Mouse (Mus musculus): ENCODE data around the gene Ergic3. TPM values are rescaled to one million over a fixed set of nuclear protein-coding genes. Genes with fewer than 3 reads are reported as not detected.
A peak's percentile ranks its signal among the peaks of the same experiment; 100 is the strongest.

Gene Ergic3
- polyA plus RNA-seq, 1 experiment from 2014 or later: 96.9 TPM

- Histone ChIP-seq H3K4me3 (replicated peaks) (peak overlapping the region; percentile 63), H3K27ac (peak overlapping the region; percentile 94), H3K27me3 (no peaks in the 10 kb centered on the region), H3K9ac (peak overlapping the region; percentile 73), H3K36me3 (peaks cover 92% of the 10 kb centered on the region), H3K9me3 (replicated peaks) (no peaks in the 10 kb centered on the region), H3K4me1 (replicated peaks) (peaks cover 81% of the 10 kb centered on the region), H3K4me2 (peak overlapping the region; percentile 74)
- ATAC-seq (ENCODE audit: low read depth) (peak; percentile 37), DNase-seq (peak; percentile 40)
- WGBS (ENCODE audit: insufficient replicate concordance): 75% methylated on average over 14 of the region's 14 CpGs
Measured at GRCm38 (mm10) chr2:155991863-155992321, 16.0 kb upstream of the Ergic3 start.

- 85% methylated on average over 4 of the region's 4 CpGs for WGBS (ENCODE audit: insufficient replicate concordance)
Measured at GRCm38 (mm10) chr2:156005393-156005792, 2.5 kb upstream of the Ergic3 start.

GRCm38 (mm10) chr2:156018106-156018505 lies 10.3 kb downstream of the Ergic3 start:
- Histone ChIP-seq H3K36me3 (peaks cover 60% of the 10 kb centered on the region), H3K4me1 (replicated peaks) (peaks cover 35% of the 10 kb centered on the region), H3K9ac (no peak overlapping the region), H3K27me3 (no peaks in the 10 kb centered on the region), H3K9me3 (replicated peaks) (no peaks in the 10 kb centered on the region), H3K27ac (no peak overlapping the region), H3K4me2 (no peak overlapping the region), H3K4me3 (replicated peaks) (no peak overlapping the region)
- 79% methylated on average over 3 of the region's 3 CpGs for WGBS (ENCODE audit: insufficient replicate concordance)
- DNase-seq (no peak), ATAC-seq (ENCODE audit: low read depth) (no peak)

More at GRCm38 (mm10) chr2:156005393-156005792, 2.5 kb upstream of the Ergic3 start:
- no peak overlapping the region for H3K4me3 ChIP-seq (replicated peaks)
- H3K4me2 ChIP-seq: no peak overlapping the region
- peaks cover 12% of the 10 kb centered on the region for H3K36me3 ChIP-seq
- peaks cover 19% of the 10 kb centered on the region for H3K4me1 ChIP-seq (replicated peaks)
- DNase-seq (no peak), ATAC-seq (ENCODE audit: low read depth) (no peak)
- no peak overlapping the region for H3K9ac ChIP-seq
- H3K9me3 ChIP-seq (replicated peaks): 0 out of 2 replicates have a peak, but pooled peaks cover 5% of the 10 kb centered on the region
- H3K27me3 ChIP-seq: no peaks in the 10 kb centered on the region
- no peak overlapping the region for H3K27ac ChIP-seq

DNA sequence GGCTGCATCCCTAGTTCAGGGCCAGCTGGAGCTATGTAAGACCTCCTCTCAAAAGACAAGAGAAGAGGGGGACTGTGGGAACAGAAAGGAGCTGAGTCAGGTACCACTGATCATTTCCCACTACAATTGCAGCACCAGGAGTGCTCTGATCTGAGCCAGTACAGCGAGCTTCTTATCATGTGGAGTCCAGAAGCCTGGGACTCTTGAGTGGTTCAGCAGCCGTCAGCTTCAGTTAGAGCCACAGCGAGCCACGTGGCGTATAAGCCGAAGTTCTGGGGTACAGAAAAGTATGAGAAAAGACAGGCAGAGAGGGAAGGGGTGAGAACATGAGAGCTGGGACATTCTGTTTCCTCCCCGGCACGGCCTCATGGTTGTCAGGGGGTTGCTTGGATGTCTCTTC lies 13.4 kb downstream of the Ergic3 start:
- peak overlapping the region; percentile 38 for H3K9ac ChIP-seq
- ATAC-seq (ENCODE audit: low read depth): peak; percentile 82

DNA sequence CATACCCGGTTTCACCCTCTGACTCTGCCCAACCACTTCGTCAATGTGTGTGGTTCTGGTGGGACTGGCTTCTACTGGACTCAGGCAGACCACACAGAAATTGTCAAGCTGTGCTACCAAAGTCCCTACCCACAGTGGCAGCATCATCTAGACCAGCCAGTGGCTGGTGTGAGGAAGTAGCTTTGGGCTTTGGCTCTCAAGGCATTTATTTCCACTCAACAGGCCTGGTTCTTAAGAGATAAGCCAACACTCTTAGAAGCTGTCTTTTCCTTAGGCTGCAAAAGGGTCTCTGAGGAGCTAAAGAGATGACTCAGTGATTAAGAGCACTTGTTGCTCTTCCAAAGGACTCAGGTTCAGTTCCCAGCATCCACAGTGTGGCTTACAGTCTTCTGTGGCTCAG lies 13.9 kb downstream of the Ergic3 start:
- Histone ChIP-seq H3K27me3 (no peaks in the 10 kb centered on the region), H3K9ac (0 out of 2 replicates have a peak overlapping the region, but pooled peaks have one; percentile 38), H3K36me3 (peaks cover 23% of the 10 kb centered on the region), H3K4me2 (no peak overlapping the region), H3K27ac (peak overlapping the region; percentile 79), H3K9me3 (replicated peaks) (no peaks in the 10 kb centered on the region), H3K4me3 (replicated peaks) (no peak overlapping the region), H3K4me1 (replicated peaks) (peaks cover 43% of the 10 kb centered on the region)
- no peak for DNase-seq
- WGBS (ENCODE audit: insufficient replicate concordance): 57% methylated on average over 2 of the region's 2 CpGs
- peak; percentile 52 for ATAC-seq (ENCODE audit: low read depth)

More for the DNA sequence above, 13.4 kb downstream of the Ergic3 start:
- H3K27ac ChIP-seq: peak overlapping the region; percentile 79
- H3K9me3 ChIP-seq (replicated peaks): no peaks in the 10 kb centered on the region
- H3K36me3 ChIP-seq: peaks cover 28% of the 10 kb centered on the region
- H3K4me1 ChIP-seq (replicated peaks): peaks cover 43% of the 10 kb centered on the region
- peak; percentile 55 for DNase-seq
- peak overlapping the region; percentile 24; the same call in 1 of the 2 replicates for H3K4me2 ChIP-seq
- 39% methylated on average over 8 of the region's 8 CpGs for WGBS (ENCODE audit: insufficient replicate concordance)
- no peak overlapping the region for H3K4me3 ChIP-seq (replicated peaks)
- no peaks in the 10 kb centered on the region for H3K27me3 ChIP-seq

- no peaks in the 10 kb centered on the region for H3K9me3 ChIP-seq (replicated peaks)
- no peak overlapping the region for H3K4me3 ChIP-seq (replicated peaks)
- no peaks in the 10 kb centered on the region for H3K36me3 ChIP-seq
- peaks cover 34% of the 10 kb centered on the region for H3K4me1 ChIP-seq (replicated peaks)
- no peak overlapping the region for H3K4me2 ChIP-seq
- H3K27ac ChIP-seq: no peak overlapping the region
- ATAC-seq (ENCODE audit: low read depth): no peak
- DNase-seq: no peak
- no peak overlapping the region for H3K9ac ChIP-seq
- no peaks in the 10 kb centered on the region for H3K27me3 ChIP-seq
Measured at GRCm38 (mm10) chr2:156025482-156025881, 17.6 kb downstream of the Ergic3 start.

GRCm38 (mm10) chr2:156039390-156039789 lies 31.5 kb downstream of the Ergic3 start:
- no peak overlapping the region for H3K4me3 ChIP-seq (replicated peaks)
- no peak overlapping the region for H3K9ac ChIP-seq
- ATAC-seq (ENCODE audit: low read depth) (no peak), DNase-seq (no peak)
- no peak overlapping the region for H3K4me2 ChIP-seq
- H3K27ac ChIP-seq: no peak overlapping the region
- H3K4me1 ChIP-seq (replicated peaks): no peaks in the 10 kb centered on the region
- no peaks in the 10 kb centered on the region for H3K9me3 ChIP-seq (replicated peaks)
- H3K27me3 ChIP-seq: no peaks in the 10 kb centered on the region
- H3K36me3 ChIP-seq: no peaks in the 10 kb centered on the region
- 74% methylated on average over 3 of the region's 3 CpGs for WGBS (ENCODE audit: insufficient replicate concordance)

DNA sequence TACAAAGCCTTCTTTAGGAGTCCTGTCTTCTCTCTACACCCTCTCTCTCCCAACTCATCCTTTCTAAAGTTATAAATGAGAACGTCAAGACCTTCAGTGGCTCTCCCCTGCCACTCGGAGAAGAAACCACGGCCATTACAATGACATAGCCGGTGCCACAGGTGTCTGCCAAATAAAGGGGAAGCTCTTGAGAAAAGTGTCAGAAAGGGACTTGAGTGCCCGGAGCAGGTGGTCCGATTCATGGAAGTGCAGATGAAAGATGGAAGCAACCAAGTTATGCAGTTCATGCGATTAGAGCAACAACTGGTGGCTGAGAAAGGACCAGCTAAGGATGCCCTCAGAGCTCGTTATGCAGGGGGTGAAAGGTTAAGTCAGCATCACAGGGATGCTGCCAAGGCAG lies 35.1 kb downstream of the Ergic3 start:
- H3K9ac ChIP-seq: no peak overlapping the region
- no peaks in the 10 kb centered on the region for H3K36me3 ChIP-seq
- no peaks in the 10 kb centered on the region for H3K9me3 ChIP-seq (replicated peaks)
- no peak for ATAC-seq (ENCODE audit: low read depth)
- no peak for DNase-seq
- no peak overlapping the region for H3K27ac ChIP-seq
- 60% methylated on average over 8 of the region's 8 CpGs for WGBS (ENCODE audit: insufficient replicate concordance)
- H3K4me3 ChIP-seq (replicated peaks): no peak overlapping the region
- no peak overlapping the region for H3K4me2 ChIP-seq
- H3K27me3 ChIP-seq: peaks cover 28% of the 10 kb centered on the region
- H3K4me1 ChIP-seq (replicated peaks): no peaks in the 10 kb centered on the region; the same call in 1 of the 2 replicates

- no peaks in the 10 kb centered on the region for H3K36me3 ChIP-seq
- H3K4me1 ChIP-seq (replicated peaks): no peaks in the 10 kb centered on the region; the same call in 1 of the 2 replicates
- DNase-seq: no peak
- no peak for ATAC-seq (ENCODE audit: low read depth)
- H3K9me3 ChIP-seq (replicated peaks): no peaks in the 10 kb centered on the region
- H3K4me2 ChIP-seq: peak overlapping the region; percentile 6
- no peak overlapping the region for H3K27ac ChIP-seq
- 9% methylated on average over 19 of the region's 19 CpGs for WGBS (ENCODE audit: insufficient replicate concordance)
- H3K9ac ChIP-seq: no peak overlapping the region
- no peak overlapping the region for H3K4me3 ChIP-seq (replicated peaks)
- H3K27me3 ChIP-seq: peaks cover 71% of the 10 kb centered on the region
Measured at GRCm38 (mm10) chr2:156047929-156048328, 40.1 kb downstream of the Ergic3 start.

GRCm38 (mm10) chr2:156052816-156053215 lies 45.0 kb downstream of the Ergic3 start, which contains the start of gene Fer1l4:
Fer1l4 (minus strand) TSS chr2:156052947.
- Histone ChIP-seq H3K4me1 (replicated peaks) (no peaks in the 10 kb centered on the region; the same call in 1 of the 2 replicates), H3K27ac (no peak within 1 kb of the TSS), H3K4me2 (no peak within 1 kb of the TSS), H3K9ac (no peak within 1 kb of the TSS), H3K36me3 (no peaks in the 10 kb centered on the region), H3K9me3 (replicated peaks) (no peaks in the 10 kb centered on the region), H3K27me3 (peaks cover 55% of the 10 kb centered on the region), H3K4me3 (replicated peaks) (no peak within 1 kb of the TSS)
- ATAC-seq (ENCODE audit: low read depth) (no peak), DNase-seq (no peak)
- 61% methylated on average over 9 of the region's 9 CpGs for WGBS (ENCODE audit: insufficient replicate concordance)

DNA sequence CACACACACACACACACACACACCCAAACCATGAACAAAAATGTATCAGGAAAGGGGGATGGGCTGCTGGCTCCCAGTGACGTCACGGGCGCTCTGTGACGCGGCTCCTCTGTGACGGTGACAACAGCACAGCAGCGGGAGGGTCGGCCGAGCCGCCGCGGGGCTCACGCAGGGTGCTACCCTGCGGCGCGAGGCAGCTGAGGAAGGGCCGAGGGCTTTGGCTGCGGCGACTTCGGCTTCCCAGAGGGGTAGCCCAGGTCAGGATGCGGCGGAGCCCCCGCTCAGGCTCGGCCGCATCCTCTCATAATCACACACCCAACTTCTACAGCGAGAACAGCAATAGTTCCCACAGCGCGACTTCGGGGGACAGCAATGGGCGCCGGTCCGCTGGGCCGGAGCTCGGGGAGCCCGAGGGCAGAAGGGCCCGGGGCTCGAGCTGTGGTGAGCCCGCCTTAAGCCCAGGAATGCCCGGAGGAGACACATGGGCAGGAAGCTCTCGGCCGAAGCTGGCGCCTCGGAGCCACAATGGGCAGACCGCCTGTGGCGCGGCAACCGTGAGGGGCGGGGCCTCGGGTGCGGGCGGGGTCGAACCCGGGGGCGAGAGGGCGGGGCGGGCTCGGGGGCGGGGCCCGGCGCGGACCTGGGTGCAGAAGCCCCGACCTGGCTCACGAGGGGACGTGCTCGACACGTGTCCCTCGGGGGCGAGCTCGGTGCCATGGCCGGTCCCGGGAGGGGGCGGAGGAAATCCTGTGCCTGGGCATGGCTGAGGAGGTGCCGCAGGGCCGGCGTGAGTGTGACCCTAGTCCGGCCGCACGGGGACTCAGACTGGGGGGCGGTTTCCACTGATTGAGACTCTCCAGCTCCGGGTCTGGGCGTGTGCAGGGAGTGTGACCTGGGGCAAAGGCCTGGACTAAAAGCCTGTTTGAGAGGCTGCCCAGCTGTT lies 57.5 kb downstream of the Ergic3 start, which contains the start of gene Spag4:
Gene Spag4, plus strand, starts transcription at position 77 of the 943 bp plus-strand sequence.
- H3K27ac ChIP-seq: peak within 1 kb of the TSS; percentile 70
- under 1% methylated on average over 78 of the region's 81 CpGs for WGBS (ENCODE audit: insufficient replicate concordance)
- DNase-seq (peak; percentile 72), ATAC-seq (ENCODE audit: low read depth) (peak; percentile 84)
- peaks cover 18% of the 10 kb centered on the region for H3K36me3 ChIP-seq
- peak within 1 kb of the TSS; percentile 77 for H3K4me3 ChIP-seq (replicated peaks)
- H3K4me2 ChIP-seq: peak within 1 kb of the TSS; percentile 98
- H3K27me3 ChIP-seq: no peaks in the 10 kb centered on the region
- no peaks in the 10 kb centered on the region for H3K9me3 ChIP-seq (replicated peaks)
- peaks cover 24% of the 10 kb centered on the region for H3K4me1 ChIP-seq (replicated peaks)
- H3K9ac ChIP-seq: peak within 1 kb of the TSS; percentile 83

Measured in liver, embryonic 13.5 days (tissue).